ENCODE assay signal across 19 mouse cellular contexts in the genomic region with DNA sequence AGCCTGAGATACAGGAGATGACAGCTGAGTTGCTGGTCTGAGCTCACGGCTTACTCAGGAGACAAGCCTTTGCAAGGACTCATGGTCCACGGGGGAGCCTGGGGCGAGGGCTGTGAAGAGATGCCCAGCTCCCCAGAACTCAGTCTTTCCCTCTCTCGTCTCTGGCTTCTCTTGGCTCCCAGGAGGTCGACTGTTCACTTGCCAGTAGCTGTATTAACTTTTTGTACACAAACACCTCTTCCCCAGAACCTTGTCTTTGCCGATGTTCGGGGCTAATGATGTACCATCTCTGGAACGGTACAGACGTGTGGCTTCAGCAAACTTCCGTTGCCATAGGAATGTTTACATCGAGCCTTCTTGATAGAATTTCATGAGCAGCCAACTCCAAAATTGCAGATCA.
DNase-seq lines count a peak whose midpoint lies in the region; ATAC-seq and TF ChIP-seq lines count a peak whose summit lies in the region.
"Had no signal": no experiment of that assay in that cellular context is flagged by ENCODE, and none has a peak within 500 bp of the region (broad histone marks: within the 10 kb centered on the region; RNA-seq: fewer than 3 reads in every experiment).

No protein-coding gene starts in this region.

- no peaks in the 10 kb centered on the region for H3K9me3 ChIP-seq in hindbrain, embryonic 14.5 days (ENCODE audit: control insufficient read depth, low read length)
- no peaks in the 10 kb centered on the region for H3K9me3 ChIP-seq in hindbrain, postnatal 0 days (ENCODE audit: low read length)
- no peaks in the 10 kb centered on the region for H3K9me3 ChIP-seq in lung, embryonic 16.5 days (ENCODE audit: control insufficient read depth, low read length)
- H3K9me3 ChIP-seq in stomach, embryonic 16.5 days (replicated peaks; ENCODE audit: control insufficient read depth, low read length) = no peaks in the 10 kb centered on the region
- H3K9me3 ChIP-seq in stomach, postnatal 0 days (ENCODE audit: control insufficient read depth, low read length) = no peaks in the 10 kb centered on the region
- H3K9me3 ChIP-seq: embryonic facial prominence, embryonic 13.5 days; forebrain, embryonic 12.5 days; hindbrain, embryonic 15.5 days had no signal

- no peak overlapping the region for H3K9ac ChIP-seq in hindbrain, embryonic 14.5 days
- no peak overlapping the region for H3K9ac ChIP-seq in hindbrain, postnatal 0 days (replicated peaks; ENCODE audit: low read length)
- no peak overlapping the region for H3K9ac ChIP-seq in lung, embryonic 16.5 days (ENCODE audit: low read length)
- H3K9ac ChIP-seq in stomach, embryonic 16.5 days (ENCODE audit: low read length) = no peak overlapping the region
- H3K9ac ChIP-seq in stomach, postnatal 0 days (ENCODE audit: low read length) = no peak overlapping the region
- H3K9ac ChIP-seq: embryonic facial prominence, embryonic 13.5 days; forebrain, embryonic 12.5 days; hindbrain, embryonic 15.5 days had no signal

- H3K36me3 ChIP-seq in hindbrain, embryonic 14.5 days (replicated peaks; ENCODE audit: control insufficient read depth, insufficient read depth) = peaks cover 17% of the 10 kb centered on the region; the same call in 1 of the 2 replicates
- peaks cover 4% of the 10 kb centered on the region; the same call in 1 of the 2 replicates for H3K36me3 ChIP-seq in hindbrain, postnatal 0 days (ENCODE audit: insufficient read depth, low read length)
- H3K36me3 ChIP-seq in lung, embryonic 16.5 days (ENCODE audit: control insufficient read depth, insufficient read depth, low read length) = peaks cover 11% of the 10 kb centered on the region
- peaks cover 9% of the 10 kb centered on the region for H3K36me3 ChIP-seq in stomach, embryonic 16.5 days (ENCODE audit: control insufficient read depth, insufficient read depth, low read length)
- peaks cover 9% of the 10 kb centered on the region; the same call in 1 of the 2 replicates for H3K36me3 ChIP-seq in stomach, postnatal 0 days (ENCODE audit: control insufficient read depth, insufficient read depth, low read length)

- H3K4me1 ChIP-seq in hindbrain, embryonic 14.5 days (replicated peaks; ENCODE audit: control insufficient read depth, insufficient read depth, low read length) = no peaks in the 10 kb centered on the region
- H3K4me1 ChIP-seq in hindbrain, postnatal 0 days (ENCODE audit: insufficient read depth, low read length) = no peaks in the 10 kb centered on the region
- peaks cover 27% of the 10 kb centered on the region for H3K4me1 ChIP-seq in lung, embryonic 16.5 days (replicated peaks; ENCODE audit: control insufficient read depth, insufficient read depth, low read length)
- H3K4me1 ChIP-seq in stomach, embryonic 16.5 days (ENCODE audit: control insufficient read depth, insufficient read depth, low read length) = peaks cover 7% of the 10 kb centered on the region
- no peaks in the 10 kb centered on the region for H3K4me1 ChIP-seq in stomach, postnatal 0 days (replicated peaks; ENCODE audit: control insufficient read depth, insufficient read depth)

- no peak for TF ChIP-seq CTCF in hindbrain, postnatal 0 days (IDR thresholded peaks at IDR 0.05; ENCODE audit: low read depth)
- TF ChIP-seq CTCF in stomach, postnatal 0 days (IDR thresholded peaks at IDR 0.05; ENCODE audit: low read depth) = no peak

- peak overlapping the region; percentile 29 for H3K27ac ChIP-seq in hindbrain, embryonic 14.5 days
- no peak overlapping the region for H3K27ac ChIP-seq in hindbrain, postnatal 0 days
- peak overlapping the region; percentile 89 for H3K27ac ChIP-seq in lung, embryonic 16.5 days (ENCODE audit: low read length)
- 0 out of 2 replicates have a peak overlapping the region, but pooled peaks have one; percentile 20 for H3K27ac ChIP-seq in stomach, embryonic 16.5 days (ENCODE audit: low read length)
- H3K27ac ChIP-seq in stomach, postnatal 0 days (replicated peaks) = no peak overlapping the region
- H3K27ac ChIP-seq: embryonic facial prominence, embryonic 13.5 days; forebrain, embryonic 12.5 days; heart, adult 2 months; hindbrain, embryonic 15.5 days had no signal

- no peak for ATAC-seq in hindbrain, embryonic 14.5 days (ENCODE audit: low FRiP score)
- no peak for ATAC-seq in hindbrain, postnatal 0 days
- peak; percentile 87 for ATAC-seq in lung, embryonic 16.5 days (ENCODE audit: low read depth)
- no peak for ATAC-seq in stomach, embryonic 16.5 days (ENCODE audit: insufficient read depth, low FRiP score)
- ATAC-seq in stomach, postnatal 0 days (ENCODE audit: low FRiP score, low TSS enrichment) = no peak
- ATAC-seq: forebrain, embryonic 16.5 days had no signal

- no peak overlapping the region for H3K4me2 ChIP-seq in hindbrain, embryonic 14.5 days (replicated peaks)
- H3K4me2 ChIP-seq in hindbrain, postnatal 0 days (ENCODE audit: low read depth, low read length) = no peak overlapping the region
- no peak overlapping the region for H3K4me2 ChIP-seq in lung, embryonic 16.5 days (ENCODE audit: low read depth, low read length)
- H3K4me2 ChIP-seq in stomach, embryonic 16.5 days (ENCODE audit: low read depth, low read length) = no peak overlapping the region
- H3K4me2 ChIP-seq in stomach, postnatal 0 days (replicated peaks; ENCODE audit: low read depth) = no peak overlapping the region
- H3K4me2 ChIP-seq: embryonic facial prominence, embryonic 13.5 days; forebrain, embryonic 12.5 days; heart, embryonic 11.5 days; hindbrain, embryonic 15.5 days had no signal

- no peak for TF ChIP-seq EP300 in stomach, postnatal 0 days (optimal IDR thresholded peaks at IDR 0.05)

- DNase-seq in hindbrain, embryonic 14.5 days (ENCODE audit: low spot score) = no peak
- no peak for DNase-seq in hindbrain, postnatal 0 days (ENCODE audit: low spot score)
- DNase-seq in lung, postnatal 14 days = no peak
- no peak for DNase-seq in stomach, postnatal 0 days (ENCODE audit: low spot score)
- DNase-seq: adrenal gland, adult 2 months; adrenal gland, postnatal 25 days; cerebellum, adult 18-20 months; cerebellum, adult 9-11 months; cerebellum, postnatal 36 days; gastrocnemius, postnatal 10 days; heart, adult 2 months; heart, postnatal 36 days had no signal

- 84% methylated on average over 11 of the region's 11 CpGs for WGBS in hindbrain, embryonic 14.5 days
- 79% methylated on average over 11 of the region's 11 CpGs for WGBS in hindbrain, postnatal 0 days
- WGBS in lung, embryonic 16.5 days = 33% methylated on average over 11 of the region's 11 CpGs
- 51% methylated on average over 11 of the region's 11 CpGs for WGBS in stomach, embryonic 16.5 days
- 27% methylated on average over 11 of the region's 11 CpGs for WGBS in stomach, postnatal 0 days

- H3K27me3 ChIP-seq in hindbrain, embryonic 14.5 days (ENCODE audit: control insufficient read depth, insufficient read depth, low read length) = no peaks in the 10 kb centered on the region
- H3K27me3 ChIP-seq in hindbrain, postnatal 0 days (ENCODE audit: insufficient read depth, low read length) = no peaks in the 10 kb centered on the region
- no peaks in the 10 kb centered on the region for H3K27me3 ChIP-seq in lung, embryonic 16.5 days (ENCODE audit: control insufficient read depth, insufficient read depth, low read depth, low read length)
- no peaks in the 10 kb centered on the region for H3K27me3 ChIP-seq in stomach, embryonic 16.5 days (ENCODE audit: control insufficient read depth, insufficient read depth, low read length)
- H3K27me3 ChIP-seq in stomach, postnatal 0 days (ENCODE audit: control insufficient read depth, insufficient read depth, low read length) = no peaks in the 10 kb centered on the region
- H3K27me3 ChIP-seq: embryonic facial prominence, embryonic 13.5 days; forebrain, embryonic 12.5 days; hindbrain, embryonic 15.5 days had no signal

- no peak overlapping the region for H3K4me3 ChIP-seq in hindbrain, embryonic 14.5 days (replicated peaks; ENCODE audit: low read length)
- no peak overlapping the region for H3K4me3 ChIP-seq in hindbrain, postnatal 0 days (ENCODE audit: low read length)
- H3K4me3 ChIP-seq in lung, embryonic 16.5 days (ENCODE audit: low read length) = no peak overlapping the region
- H3K4me3 ChIP-seq in stomach, embryonic 16.5 days (replicated peaks; ENCODE audit: low read length) = no peak overlapping the region
- no peak overlapping the region for H3K4me3 ChIP-seq in stomach, postnatal 0 days (ENCODE audit: low read depth, low read length)
- H3K4me3 ChIP-seq: embryonic facial prominence, embryonic 13.5 days; forebrain, embryonic 12.5 days; heart, adult 2 months; hindbrain, embryonic 15.5 days had no signal

Comparison
In these comparisons a context has a peak if more than half of its experiments do, and no peak if none do; other contexts are left out.
1. H3K27ac ChIP-seq: peak in hindbrain, embryonic 14.5 days (single experiment), lung, embryonic 16.5 days (single experiment) and stomach, embryonic 16.5 days (single experiment); none in hindbrain, postnatal 0 days (single experiment) and stomach, postnatal 0 days (single experiment).